Mouse (Mus musculus) stomach, embryonic 16.5 days (tissue): ENCODE measurements around the gene AC124502.3. TPM values are rescaled to one million over a fixed set of nuclear protein-coding genes. Genes with fewer than 3 reads are reported as not detected.
A peak's percentile ranks its signal among the peaks of the same experiment; 100 is the strongest.

Experiments used
- ATAC-seq: fragments of 200-750 bp; cut with Nextera tagmentation; 2 replicates; pipeline ENCODE4 v1.8.0; 2017; ENCODE audit warnings: moderate number of reproducible peaks, moderate TSS enrichment; ENCODE audit not compliant: insufficient read depth, low FRiP score
- H3K27ac ChIP-seq: fragments of 300-500 bp; sonication (generic); 2 replicates; pipeline ENCODE4 v1.5.1; 2014; ENCODE audit warnings: low read length
- H3K27me3 ChIP-seq: fragments of 300-500 bp; sonication (generic); 2 replicates; pipeline ENCODE4 v1.6.1; 2014; ENCODE audit warnings: low read length, control low read depth, mixed read lengths; ENCODE audit not compliant: control insufficient read depth, insufficient read depth
- H3K36me3 ChIP-seq: fragments of 300-500 bp; sonication (generic); 2 replicates; pipeline ENCODE4 v1.6.1; 2014; ENCODE audit warnings: low read length; ENCODE audit not compliant: control insufficient read depth, insufficient read depth
- H3K4me1 ChIP-seq: fragments of 300-500 bp; sonication (generic); 2 replicates; pipeline ENCODE4 v1.6.1; 2014; ENCODE audit warnings: low read length, control low read depth, mixed read lengths; ENCODE audit not compliant: control insufficient read depth, insufficient read depth
- H3K4me2 ChIP-seq: fragments of 300-500 bp; sonication (generic); 2 replicates; pipeline ENCODE4 v1.6.1; 2014; ENCODE audit warnings: low read depth, low read length, mixed read lengths
- H3K4me3 ChIP-seq: fragments of 300-500 bp; sonication (generic); replicated peaks from 2 replicates; pipeline ENCODE4 v1.5.1; 2014; ENCODE audit warnings: mild to moderate bottlenecking, low read length
- H3K9ac ChIP-seq: fragments of 300-500 bp; sonication (generic); 2 replicates; pipeline ENCODE4 v1.6.1; 2014; ENCODE audit warnings: low read length
- H3K9me3 ChIP-seq: fragments of 300-500 bp; sonication (generic); replicated peaks from 2 replicates; pipeline ENCODE4 v1.6.1; 2016; ENCODE audit warnings: low read length, control low read depth; ENCODE audit not compliant: control insufficient read depth
- WGBS: fragments of 180-500 bp; shearing (Covaris S2); extraction: QIAGEN DNeasy Blood & Tissue Kit; methylation state at CpG from one replicate; pipeline ENCODE4 v1.1.7; 2014; 5-methylcytosine and 5-hydroxymethylcytosine counted together
- polyA plus RNA-seq: library from polyadenylated mRNA; unstranded; fragments of >200 nt; fragmentation: Nextera tagmentation; extraction: Ambion mirVana; gene quantifications from 2 replicates; pipeline ENCODE4 v1.2.1, GENCODE M21; 2015

The AC124502.3 gene
- polyA plus RNA-seq, 1 experiment from 2014 or later: 1.3 TPM

- peak overlapping the region; percentile 87 for H3K9ac ChIP-seq
These were observed 33.8 kb downstream of the AC124502.3 start for GRCm38 (mm10) chr19:5072389-5073019.

DNA sequence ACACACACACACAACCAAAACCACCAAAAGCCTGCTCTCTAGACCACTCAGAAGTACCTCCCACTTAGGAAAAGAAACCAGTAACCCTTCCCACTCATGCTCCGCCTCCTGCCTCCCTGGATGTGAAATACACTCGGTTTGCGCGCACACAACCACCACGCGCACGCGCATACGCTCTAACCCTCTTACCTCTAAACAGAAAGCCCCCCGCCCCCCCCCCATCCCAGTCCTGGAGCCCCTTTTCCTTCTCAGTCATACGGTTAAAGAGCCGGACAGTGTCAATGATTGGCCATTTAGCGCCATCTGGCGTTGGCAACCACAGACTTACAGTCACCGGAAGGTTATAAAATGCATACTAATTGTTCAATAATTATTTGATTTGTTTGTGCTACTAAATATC lies 34.3 kb downstream of the AC124502.3 start:
- Histone ChIP-seq H3K36me3 (0 out of 2 replicates have a peak, but pooled peaks cover 3% of the 10 kb centered on the region), H3K27me3 (no peaks in the 10 kb centered on the region), H3K4me2 (peak overlapping the region; percentile 77), H3K9me3 (no peaks in the 10 kb centered on the region), H3K9ac (no peak overlapping the region), H3K4me1 (peaks cover 29% of the 10 kb centered on the region; the same call in 1 of the 2 replicates), H3K27ac (peak overlapping the region; percentile 94), H3K4me3 (peak overlapping the region; percentile 69)
- no peak for ATAC-seq
- WGBS: under 1% methylated on average over 15 of the region's 15 CpGs

More at GRCm38 (mm10) chr19:5072389-5073019, 33.8 kb downstream of the AC124502.3 start:
- H3K4me3 ChIP-seq: peak overlapping the region; percentile 69
- H3K4me2 ChIP-seq: peak overlapping the region; percentile 77
- no peaks in the 10 kb centered on the region for H3K9me3 ChIP-seq
- WGBS: 3% methylated on average over 20 of the region's 20 CpGs
- H3K27ac ChIP-seq: peak overlapping the region; percentile 94
- 0 out of 2 replicates have a peak, but pooled peaks cover 3% of the 10 kb centered on the region for H3K36me3 ChIP-seq
- peak; percentile 5; the same call in 1 of the 2 replicates for ATAC-seq
- H3K27me3 ChIP-seq: no peaks in the 10 kb centered on the region
- peaks cover 33% of the 10 kb centered on the region; the same call in 1 of the 2 replicates for H3K4me1 ChIP-seq

DNA sequence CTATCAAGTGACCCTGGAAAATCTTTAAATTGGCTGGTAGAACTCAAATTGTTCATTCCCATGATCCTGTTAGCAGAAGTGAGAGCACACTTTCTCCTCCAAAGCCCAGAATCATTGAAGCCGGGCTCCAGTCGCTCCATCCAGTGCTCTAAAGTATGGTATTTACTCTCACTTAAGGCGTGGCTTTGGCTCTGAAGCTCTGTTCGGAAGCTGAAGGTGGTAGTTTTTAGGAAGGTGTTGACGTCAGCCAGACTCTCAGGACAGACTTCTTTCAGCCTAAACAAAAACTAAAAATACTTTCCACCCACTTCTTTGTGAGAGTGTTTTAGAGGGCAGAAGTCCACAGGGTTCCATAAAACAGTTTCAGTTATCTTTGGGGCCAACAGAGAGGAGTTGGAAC lies 34.8 kb downstream of the AC124502.3 start:
- peaks cover 26% of the 10 kb centered on the region; the same call in 1 of the 2 replicates for H3K4me1 ChIP-seq
- H3K9me3 ChIP-seq: no peaks in the 10 kb centered on the region
- peak overlapping the region; percentile 77 for H3K4me2 ChIP-seq
- H3K36me3 ChIP-seq: 0 out of 2 replicates have a peak, but pooled peaks cover 3% of the 10 kb centered on the region
- no peak overlapping the region for H3K9ac ChIP-seq
- 26% methylated on average over 5 of the region's 5 CpGs for WGBS
- ATAC-seq: no peak
- no peaks in the 10 kb centered on the region for H3K27me3 ChIP-seq
- no peak overlapping the region for H3K27ac ChIP-seq
- no peak overlapping the region for H3K4me3 ChIP-seq

DNA sequence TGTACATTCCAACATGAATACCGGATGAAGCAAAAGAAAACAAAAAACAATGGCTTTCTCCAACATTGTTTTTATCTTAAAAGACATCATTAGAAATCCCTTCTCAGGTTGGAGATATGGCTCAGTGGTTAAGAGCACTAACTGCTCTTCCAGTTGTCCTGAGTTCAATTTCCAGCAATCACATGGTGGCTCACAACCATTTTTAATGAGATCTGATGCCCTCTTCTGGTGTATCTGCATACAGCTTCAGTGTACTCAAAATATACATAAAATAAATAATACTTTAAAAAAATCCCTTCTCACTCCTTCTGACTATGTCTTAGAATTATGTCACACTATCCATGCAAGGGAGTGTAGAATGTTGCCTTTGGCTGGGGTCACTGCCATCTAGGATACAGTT lies 40.6 kb downstream of the AC124502.3 start:
- Histone ChIP-seq H3K9ac (no peak overlapping the region), H3K4me2 (no peak overlapping the region), H3K27me3 (peaks cover 34% of the 10 kb centered on the region), H3K4me3 (no peak overlapping the region), H3K9me3 (no peaks in the 10 kb centered on the region), H3K27ac (no peak overlapping the region), H3K4me1 (no peaks in the 10 kb centered on the region), H3K36me3 (0 out of 2 replicates have a peak, but pooled peaks cover 3% of the 10 kb centered on the region)
- ATAC-seq: no peak
- 94% methylated on average over 1 of the region's 1 CpGs for WGBS

- no peaks in the 10 kb centered on the region for H3K9me3 ChIP-seq
- ATAC-seq: no peak
- H3K36me3 ChIP-seq: no peaks in the 10 kb centered on the region
- peaks cover 4% of the 10 kb centered on the region; the same call in 1 of the 2 replicates for H3K4me1 ChIP-seq
- H3K27ac ChIP-seq: no peak overlapping the region
- no peak overlapping the region for H3K4me3 ChIP-seq
- no peak overlapping the region for H3K9ac ChIP-seq
- 58% methylated on average over 18 of the region's 18 CpGs for WGBS
- H3K4me2 ChIP-seq: no peak overlapping the region
- peaks cover 55% of the 10 kb centered on the region for H3K27me3 ChIP-seq
These were observed 43.3 kb downstream of the AC124502.3 start for GRCm38 (mm10) chr19:5082005-5082404.

- peaks cover 55% of the 10 kb centered on the region for H3K27me3 ChIP-seq
- H3K4me1 ChIP-seq: peaks cover 9% of the 10 kb centered on the region; the same call in 1 of the 2 replicates
- no peaks in the 10 kb centered on the region for H3K36me3 ChIP-seq
- ATAC-seq: no peak
- 67% methylated on average over 24 of the region's 24 CpGs for WGBS
- H3K27ac ChIP-seq: no peak overlapping the region
- H3K4me2 ChIP-seq: no peak overlapping the region
- no peaks in the 10 kb centered on the region for H3K9me3 ChIP-seq
- no peak overlapping the region for H3K4me3 ChIP-seq
- H3K9ac ChIP-seq: no peak overlapping the region
These were observed 43.9 kb downstream of the AC124502.3 start for GRCm38 (mm10) chr19:5082596-5082995.

DNA sequence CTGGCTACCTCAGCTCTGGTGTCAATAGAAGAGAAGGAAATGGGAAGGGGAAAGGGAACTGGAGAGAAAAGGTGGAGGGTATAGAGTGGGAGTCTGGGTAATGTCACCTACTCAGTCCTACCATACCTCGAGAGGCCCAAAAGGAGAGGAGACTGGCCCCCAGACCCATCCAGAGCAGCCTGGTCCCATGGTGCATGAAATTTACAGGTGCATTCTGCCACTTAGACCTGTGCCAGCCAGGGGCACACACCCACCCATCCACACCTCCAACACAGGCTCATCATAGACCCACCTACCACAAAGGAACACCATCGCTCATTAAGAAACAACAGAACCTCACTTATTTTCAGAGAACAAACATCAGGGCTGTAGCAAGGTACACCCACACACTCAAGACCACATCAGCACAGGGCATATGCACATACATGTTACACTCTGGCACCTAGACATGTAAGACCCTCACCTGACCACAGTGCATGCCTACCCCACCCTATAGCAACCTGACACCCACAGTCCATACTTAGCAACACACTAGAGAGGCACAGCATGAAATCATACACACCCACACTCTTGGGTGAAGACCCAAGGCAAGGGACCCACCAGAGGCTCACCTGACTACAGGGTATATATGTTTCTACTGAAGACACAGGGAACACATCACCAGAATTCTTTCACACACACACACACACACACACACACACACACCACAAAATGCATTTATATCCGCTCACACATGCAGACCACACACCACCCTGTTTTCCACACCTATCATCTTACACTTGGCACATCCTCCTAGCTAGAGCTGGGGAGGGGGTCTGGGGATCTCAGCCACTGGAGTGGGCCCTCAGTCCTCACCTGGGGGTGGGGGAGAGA lies 45.5 kb downstream of the AC124502.3 start:
- Histone ChIP-seq H3K9me3 (no peaks in the 10 kb centered on the region), H3K4me3 (peak overlapping the region; percentile 53), H3K4me1 (peaks cover 16% of the 10 kb centered on the region), H3K27me3 (peaks cover 55% of the 10 kb centered on the region), H3K9ac (0 out of 2 replicates have a peak overlapping the region, but pooled peaks have one; percentile 67), H3K36me3 (no peaks in the 10 kb centered on the region), H3K27ac (no peak overlapping the region), H3K4me2 (no peak overlapping the region)
- WGBS: 66% methylated on average over 3 of the region's 3 CpGs
- ATAC-seq: no peak

DNA sequence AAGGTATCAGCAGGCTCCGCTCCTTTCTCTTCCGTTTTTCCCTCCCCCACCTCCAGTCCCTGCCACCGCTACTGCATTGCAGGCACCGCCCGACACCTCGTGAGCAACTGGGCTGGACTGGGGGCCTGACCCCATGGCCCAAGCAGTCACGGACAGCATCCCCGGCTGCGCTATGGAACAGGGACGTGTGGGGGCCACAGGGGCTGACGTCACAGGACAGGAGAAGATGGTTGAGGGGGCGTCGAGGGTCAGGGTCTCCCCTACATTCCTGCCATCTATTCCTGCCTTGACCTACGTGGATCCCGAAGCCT lies 46.1 kb downstream of the AC124502.3 start:
- WGBS: 5% methylated on average over 15 of the region's 15 CpGs
- Histone ChIP-seq H3K4me1 (peaks cover 20% of the 10 kb centered on the region), H3K36me3 (no peaks in the 10 kb centered on the region), H3K9me3 (no peaks in the 10 kb centered on the region), H3K27ac (no peak overlapping the region), H3K27me3 (peaks cover 55% of the 10 kb centered on the region), H3K9ac (peak overlapping the region; percentile 67; the same call in 1 of the 2 replicates), H3K4me3 (peak overlapping the region; percentile 53), H3K4me2 (peak overlapping the region; percentile 83)
- ATAC-seq: no peak
